Mouse (Mus musculus) embryo, embryonic 10 days (tissue): Measurements from ENCODE around the gene Tlr5.

Source experiments
- DNase-seq: peaks from one replicate; pipeline ENCODE4 v3.0.0-alpha.2; 2015; ENCODE audit warnings: low spot score

Tlr5 gene

GRCm38 (mm10) chr1:182954287-182955046 lies at the start of gene Tlr5:
Gene Tlr5, plus strand, starts transcription at chr1:182954788.
- peak; percentile 72 for DNase-seq

DNA sequence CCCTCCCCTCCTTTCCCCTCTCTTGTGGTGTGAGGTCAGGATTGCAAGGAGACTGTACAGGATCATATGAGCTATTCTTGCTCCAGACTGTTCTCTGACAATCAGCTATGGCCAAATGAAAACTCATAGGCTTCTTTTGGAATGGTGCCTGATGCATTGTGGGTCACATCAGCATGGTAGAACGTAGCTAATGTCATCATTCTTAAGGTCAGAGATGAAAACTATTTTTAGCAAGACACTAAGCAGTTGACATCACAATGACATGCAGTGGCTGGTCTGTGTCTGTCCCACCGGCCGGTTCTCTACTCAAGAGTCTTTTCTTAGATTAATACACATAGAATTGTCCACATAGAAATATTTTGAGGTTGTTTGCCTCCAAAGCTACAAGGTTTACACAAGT lies 48.9 kb upstream of the Tlr5 start:
- no peak for DNase-seq

DNA sequence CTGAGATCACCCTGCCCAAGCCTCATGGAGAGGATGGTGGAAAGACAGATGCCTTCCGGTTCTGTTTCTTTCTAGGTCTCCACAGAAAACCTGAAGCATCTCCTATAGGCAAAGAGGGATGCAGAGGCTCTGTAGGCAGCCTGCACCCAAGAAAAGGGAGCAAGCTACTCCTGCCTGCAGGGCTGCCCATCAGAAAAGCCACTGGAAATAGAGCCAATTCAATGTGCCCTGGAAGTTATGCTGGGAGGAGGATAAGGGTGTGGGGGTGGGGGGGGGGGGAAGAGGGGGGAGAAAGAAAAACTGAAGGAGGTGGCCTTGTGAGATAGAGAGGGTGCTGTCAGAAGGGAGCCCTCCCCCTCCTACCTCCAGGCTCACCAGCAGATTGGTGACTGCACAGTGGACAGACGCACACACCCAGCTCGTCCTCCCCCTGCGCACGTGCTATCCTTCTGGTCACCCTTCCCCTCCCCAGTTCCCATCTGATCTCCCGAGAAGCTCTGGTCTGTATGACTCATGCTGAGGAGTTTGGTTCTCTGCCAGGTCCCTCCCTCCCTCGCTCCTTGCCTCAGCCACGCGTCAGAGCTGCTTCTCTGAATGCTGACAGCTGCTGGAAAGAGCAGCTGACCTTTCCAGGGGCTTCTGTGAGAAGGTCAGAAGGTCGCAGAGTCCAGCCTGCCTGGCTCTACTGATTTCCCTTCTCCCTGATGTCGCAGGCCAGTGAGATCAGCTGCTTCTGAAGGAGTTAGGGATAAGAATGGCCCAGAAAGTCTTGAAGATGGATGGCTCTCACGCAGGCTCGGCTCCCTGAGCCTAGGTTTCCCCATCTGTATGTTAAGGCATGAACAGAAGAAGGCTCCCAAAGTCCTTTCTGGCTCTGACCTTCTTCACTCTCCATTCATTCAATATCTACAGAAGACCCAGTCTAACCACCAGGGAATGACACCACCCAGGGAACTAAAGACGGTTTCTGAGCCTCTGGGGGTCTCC lies 46.2 kb upstream of the Tlr5 start:
- peak; percentile 92 for DNase-seq

DNA sequence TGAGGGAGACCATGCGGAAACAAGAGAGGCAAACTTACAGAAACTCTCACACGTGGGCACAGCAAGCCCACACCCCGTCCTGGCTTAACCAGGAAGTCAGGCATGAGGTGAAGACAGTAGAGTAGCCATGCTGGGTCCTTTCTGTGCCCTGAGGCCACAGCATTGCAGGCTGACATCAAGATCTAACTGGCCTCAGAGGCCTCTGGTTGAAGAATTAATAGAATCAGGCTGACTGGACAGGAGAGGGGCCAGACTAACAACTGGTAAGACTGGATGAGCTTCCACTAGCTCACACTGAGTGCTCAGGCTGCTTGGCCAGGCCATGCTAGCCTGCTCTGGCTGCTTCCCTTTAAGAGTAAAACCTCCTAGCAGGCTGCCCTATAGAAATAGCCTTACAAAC lies 45.5 kb upstream of the Tlr5 start:
- DNase-seq, result peak; percentile 11

- no peak for DNase-seq
These were observed 45.0 kb upstream of the Tlr5 start for GRCm38 (mm10) chr1:182909596-182909995.

GRCm38 (mm10) chr1:182912591-182912990 lies 42.0 kb upstream of the Tlr5 start:
- no peak for DNase-seq

DNA sequence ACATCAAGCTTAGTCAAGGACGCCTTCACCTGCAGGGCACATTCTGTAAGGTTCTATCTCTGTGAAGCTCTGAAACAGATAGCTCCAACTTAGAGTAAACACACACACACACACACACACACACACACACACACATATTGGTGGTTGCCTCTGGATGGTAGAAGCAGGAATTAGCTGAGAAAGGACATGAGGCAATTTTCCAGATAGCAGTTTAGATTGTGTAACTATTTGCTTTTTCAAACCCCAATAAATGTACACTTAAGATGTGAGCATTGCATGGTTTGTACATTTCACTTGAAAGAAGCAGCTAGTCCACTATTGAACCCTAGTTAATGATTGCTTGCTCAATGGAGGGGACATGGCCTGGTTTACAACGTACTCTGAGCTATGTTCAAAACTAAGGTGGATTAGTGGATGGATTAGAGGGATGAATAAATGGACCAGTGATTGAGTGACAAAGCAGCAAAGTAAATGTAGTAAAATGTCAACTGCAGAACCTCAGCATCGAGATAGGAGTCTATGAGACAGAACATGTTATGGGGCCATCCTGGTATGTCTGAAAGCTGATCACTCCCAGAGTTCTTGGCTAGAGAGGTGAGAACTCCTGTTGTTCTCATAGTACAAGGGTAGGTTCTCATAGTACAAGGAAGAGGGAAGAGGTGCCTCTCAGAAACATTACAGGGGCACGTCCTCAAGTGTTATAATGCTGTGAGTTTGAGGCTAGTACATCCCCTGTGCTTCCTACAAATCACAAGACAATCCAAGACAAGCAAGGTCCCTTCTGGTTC lies 40.3 kb upstream of the Tlr5 start:
- DNase-seq, result no peak

- DNase-seq, result no peak
These were observed 38.4 kb upstream of the Tlr5 start for GRCm38 (mm10) chr1:182916166-182916565.

GRCm38 (mm10) chr1:182918718-182919346 lies 35.8 kb upstream of the Tlr5 start:
- no peak for DNase-seq

DNA sequence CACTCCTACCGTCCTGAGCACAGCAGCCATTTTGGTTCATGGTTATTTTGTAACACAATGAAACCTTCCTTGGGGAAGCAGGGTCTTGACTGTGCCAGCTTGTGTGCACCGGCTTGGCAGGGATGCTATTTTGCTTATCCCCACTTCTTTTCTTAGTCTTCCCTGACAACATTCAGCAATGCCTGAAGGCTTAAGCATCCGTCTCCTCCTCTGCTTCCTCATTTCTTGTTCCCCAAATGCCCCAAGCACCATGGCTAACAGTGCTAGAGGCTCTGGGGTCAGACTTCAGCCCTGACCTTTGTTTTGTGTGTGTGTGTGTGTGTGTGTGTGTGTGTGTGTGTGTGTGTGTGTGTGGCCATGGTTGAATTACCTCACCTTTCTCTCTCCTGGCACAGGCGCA lies 31.8 kb upstream of the Tlr5 start:
- DNase-seq, result no peak

DNA sequence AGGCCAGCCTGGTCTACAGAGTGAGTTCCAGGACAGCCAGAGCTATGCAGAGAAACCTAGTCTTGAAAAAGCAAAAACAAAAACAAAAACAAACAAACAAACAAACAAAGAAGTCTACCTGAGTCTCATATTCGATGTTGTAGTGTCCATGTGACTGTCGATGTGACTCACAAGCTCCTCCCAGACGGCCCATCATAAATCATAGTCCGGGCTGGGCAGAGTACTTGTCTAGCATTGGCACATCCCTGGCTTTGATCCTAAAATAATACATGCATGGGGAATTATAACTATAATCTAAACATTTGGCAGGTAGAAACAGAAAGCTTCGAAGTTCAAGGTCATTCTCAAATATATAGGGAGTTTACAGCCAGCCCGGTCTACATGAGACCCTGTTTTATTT lies 28.1 kb upstream of the Tlr5 start:
- no peak for DNase-seq

DNA sequence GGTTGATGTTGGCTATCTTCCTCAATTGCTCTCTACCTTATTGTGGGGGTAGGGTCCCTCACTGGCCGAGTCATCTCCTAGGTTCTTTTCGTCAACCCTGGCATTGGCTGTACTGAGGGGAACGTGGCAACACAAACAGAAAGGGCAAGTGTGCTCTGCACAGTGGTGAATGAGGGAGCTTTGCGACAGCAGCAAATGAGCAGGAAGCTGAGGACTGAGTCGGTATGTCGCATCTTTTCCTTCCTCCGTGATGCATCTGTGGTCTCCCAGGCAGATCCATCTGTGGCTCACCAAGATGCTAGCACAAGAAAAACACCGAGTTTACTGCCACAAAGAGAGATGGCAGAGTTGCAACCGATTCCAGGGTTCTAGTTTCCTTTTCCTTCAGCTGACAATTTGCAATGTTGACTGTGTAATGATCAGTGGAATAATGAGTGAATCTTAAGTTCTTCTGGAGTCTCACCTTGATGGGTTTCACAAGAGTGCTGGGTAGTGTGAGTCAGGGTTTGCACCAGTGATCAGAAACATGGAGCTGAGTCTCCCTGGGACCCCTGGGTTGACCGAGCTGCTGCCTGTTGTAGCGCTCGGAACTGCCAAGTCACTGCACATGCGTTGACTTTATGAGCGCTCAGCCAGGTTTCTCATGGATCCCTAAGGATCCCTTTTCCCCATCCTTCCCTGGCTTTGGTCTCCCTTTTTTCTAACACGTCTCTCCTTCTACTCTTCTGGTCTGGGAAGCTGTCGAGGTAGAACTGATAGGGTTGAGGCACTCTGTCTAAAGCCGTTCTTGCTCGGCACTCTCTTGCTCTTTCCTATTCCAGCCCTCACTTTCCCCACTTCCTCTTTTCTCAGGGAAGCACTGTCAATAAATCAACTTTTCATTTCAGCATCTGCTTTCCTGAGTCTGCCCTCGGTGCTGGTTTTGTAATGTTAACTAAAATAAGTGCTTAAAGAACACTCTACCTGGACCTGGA lies 26.4 kb upstream of the Tlr5 start:
- no peak for DNase-seq

DNA sequence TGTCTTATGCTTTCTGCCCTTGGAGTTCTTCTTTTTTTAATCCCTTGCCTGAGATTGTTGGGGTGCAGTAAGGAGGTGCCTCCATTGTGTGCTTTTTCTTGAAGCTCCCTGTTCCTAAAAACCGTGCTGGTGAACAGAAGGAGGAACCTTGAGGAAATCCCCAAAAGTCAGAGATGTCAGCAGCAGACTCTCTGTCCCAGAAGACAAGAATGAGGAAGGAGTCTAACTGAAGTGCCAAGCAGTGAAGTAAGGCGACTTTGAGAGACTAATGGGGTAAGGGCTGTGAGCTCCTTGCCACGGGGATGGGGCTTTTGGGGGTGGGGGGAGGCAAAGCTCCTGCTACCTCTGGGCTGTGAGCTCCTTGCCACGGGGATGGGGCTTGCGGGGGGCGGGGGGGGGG lies 19.1 kb upstream of the Tlr5 start:
- DNase-seq, result no peak

- no peak for DNase-seq
These were observed 17.0 kb upstream of the Tlr5 start for GRCm38 (mm10) chr1:182937486-182938120.

GRCm38 (mm10) chr1:182941921-182942320 lies 12.7 kb upstream of the Tlr5 start:
- no peak for DNase-seq

DNA sequence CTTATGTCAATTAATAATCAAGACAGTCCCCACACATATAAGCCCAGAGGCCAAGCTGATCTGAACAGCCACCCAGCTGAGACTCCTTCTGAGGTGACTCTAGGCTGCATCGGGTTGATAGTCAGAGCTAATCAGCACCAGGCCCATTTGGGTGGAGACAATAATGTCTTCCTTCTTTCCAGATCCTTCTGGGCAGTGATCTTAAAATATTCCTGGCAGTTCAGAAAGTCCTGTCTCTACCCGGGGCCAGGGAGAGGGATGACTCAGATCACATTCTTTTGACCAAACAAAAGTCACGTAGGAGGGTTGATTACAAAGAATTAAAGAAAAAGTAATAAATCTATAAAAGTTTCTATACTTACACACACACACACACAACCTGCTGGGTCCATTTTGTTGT lies 10.7 kb upstream of the Tlr5 start:
- no peak for DNase-seq

- DNase-seq, result no peak
These were observed 9.9 kb upstream of the Tlr5 start for GRCm38 (mm10) chr1:182944638-182945037.

DNA sequence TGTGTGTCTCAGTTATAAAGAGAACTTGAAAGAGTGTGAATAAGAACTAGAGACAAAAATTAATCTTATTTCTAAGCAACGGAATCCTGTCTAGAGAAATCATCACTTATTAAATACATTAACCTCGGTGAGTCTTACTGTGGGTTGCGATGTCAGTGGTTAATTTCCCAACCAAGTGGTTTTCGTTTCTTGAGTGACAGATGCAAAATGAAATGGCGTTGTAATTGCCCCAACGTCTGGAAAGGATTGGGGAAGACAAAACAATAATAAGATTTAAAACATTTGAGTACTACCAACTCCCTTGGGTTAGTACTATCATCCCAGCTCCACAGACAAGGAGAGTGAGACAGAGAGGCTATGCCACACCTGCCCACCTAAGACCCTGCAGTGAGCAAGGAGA lies 9.0 kb upstream of the Tlr5 start:
- DNase-seq, result no peak

DNA sequence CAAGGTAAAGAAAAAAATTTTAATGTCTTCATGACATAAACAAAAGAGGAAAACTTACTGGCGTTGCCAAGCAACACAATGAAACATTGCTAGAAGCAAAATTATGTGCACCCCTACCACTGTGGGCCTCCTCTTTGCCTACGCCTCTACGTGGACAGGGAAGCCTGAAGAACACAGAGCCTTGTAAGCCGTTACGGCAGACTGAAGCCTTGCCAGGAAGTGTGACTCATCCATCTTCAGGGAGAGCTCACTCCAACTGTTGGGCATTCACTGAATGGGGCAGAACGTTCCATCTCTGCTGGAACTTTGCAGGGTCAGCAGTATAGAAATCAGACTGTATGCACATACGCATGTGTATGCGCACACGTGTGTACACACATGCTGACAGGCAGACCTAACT lies 3.3 kb upstream of the Tlr5 start:
- DNase-seq, result no peak

- no peak for DNase-seq
These were observed 1.4 kb upstream of the Tlr5 start for GRCm38 (mm10) chr1:182953165-182953564.
